Mouse (Mus musculus): ENCODE data around the gene Gm13693. TPM values are rescaled to one million over a fixed set of nuclear protein-coding genes. Genes with fewer than 3 reads are reported as not detected.
"Not testable (repeated sequence)": the region's sequence is repeated elsewhere in the genome, so short reads cannot be mapped to it uniquely, and the experiment has no call there.

Gene Gm13693
- polyA plus RNA-seq (2011; ENCODE audit: insufficient read length, low read depth, missing spikeins), result not detected in 2 replicates

GRCm38 (mm10) chr2:83961203-83961602 is at the start of gene Gm13693:
Gm13693 (plus strand) TSS chr2:83961503.
- H3K27ac ChIP-seq (ENCODE audit: insufficient read depth, low read length); H3K4me1 ChIP-seq (ENCODE audit: control insufficient read depth, insufficient read depth, low read length); H3K4me3 ChIP-seq (ENCODE audit: insufficient read depth, low read length): not testable (repeated sequence)

- Histone ChIP-seq H3K4me3 (ENCODE audit: insufficient read depth, low read length) (no peak overlapping the region), H3K4me1 (ENCODE audit: control insufficient read depth, insufficient read depth, low read length) (no peaks in the 10 kb centered on the region), H3K27ac (ENCODE audit: insufficient read depth, low read length) (no peak overlapping the region)
- TF ChIP-seq CTCF (IDR thresholded peaks at IDR 0.05; ENCODE audit: borderline replicate concordance, insufficient read depth, low read length), result no peak
- TF ChIP-seq POLR2A (IDR thresholded peaks at IDR 0.05; ENCODE audit: low read depth, low read length), result no peak
These were observed 31.7 kb upstream of the Gm13693 start for GRCm38 (mm10) chr2:83929478-83930088.

- Histone ChIP-seq H3K27ac (ENCODE audit: insufficient read depth, low read length) (no peak within 1 kb of the TSS), H3K4me1 (ENCODE audit: control insufficient read depth, insufficient read depth, low read length) (peaks cover 2% of the 10 kb centered on the region; the same call in 1 of the 2 replicates), H3K4me3 (ENCODE audit: insufficient read depth, low read length) (peak within 1 kb of the TSS; percentile 16)
- no peak for TF ChIP-seq CTCF (IDR thresholded peaks at IDR 0.05; ENCODE audit: borderline replicate concordance, insufficient read depth, low read length)
These were observed 20.4 kb upstream of the Gm13693 start, which contains the start of gene Zswim2 for GRCm38 (mm10) chr2:83940931-83941361. Zswim2 (minus strand) TSS chr2:83941228.

- Histone ChIP-seq H3K4me3 (ENCODE audit: insufficient read depth, low read length) (peak overlapping the region; percentile 16; the same call in 1 of the 2 replicates), H3K4me1 (ENCODE audit: control insufficient read depth, insufficient read depth, low read length) (peaks cover 2% of the 10 kb centered on the region; the same call in 1 of the 2 replicates), H3K27ac (ENCODE audit: insufficient read depth, low read length) (no peak overlapping the region)
- no peak for TF ChIP-seq CTCF (IDR thresholded peaks at IDR 0.05; ENCODE audit: borderline replicate concordance, insufficient read depth, low read length)
- no peak for TF ChIP-seq POLR2A (IDR thresholded peaks at IDR 0.05; ENCODE audit: low read depth, low read length)
These were observed 19.9 kb upstream of the Gm13693 start for GRCm38 (mm10) chr2:83941378-83941777.

GRCm38 (mm10) chr2:83941792-83942191 is 19.5 kb upstream of the Gm13693 start:
- Histone ChIP-seq H3K4me3 (ENCODE audit: insufficient read depth, low read length) (no peak overlapping the region), H3K27ac (ENCODE audit: insufficient read depth, low read length) (no peak overlapping the region), H3K4me1 (ENCODE audit: control insufficient read depth, insufficient read depth, low read length) (peaks cover 2% of the 10 kb centered on the region; the same call in 1 of the 2 replicates)
- no peak for TF ChIP-seq CTCF (IDR thresholded peaks at IDR 0.05; ENCODE audit: borderline replicate concordance, insufficient read depth, low read length)
- TF ChIP-seq POLR2A (IDR thresholded peaks at IDR 0.05; ENCODE audit: low read depth, low read length), result no peak

GRCm38 (mm10) chr2:83955393-83955792 is 5.9 kb upstream of the Gm13693 start, which contains the start of gene Gm13698:
Gm13698 (plus strand) TSS chr2:83955693.
- H3K4me3 ChIP-seq (ENCODE audit: insufficient read depth, low read length); H3K4me1 ChIP-seq (ENCODE audit: control insufficient read depth, insufficient read depth, low read length); H3K27ac ChIP-seq (ENCODE audit: insufficient read depth, low read length): not testable (repeated sequence)

GRCm38 (mm10) chr2:83967013-83967412 is 5.7 kb downstream of the Gm13693 start, which contains the start of gene Gm13695:
Gm13695 (plus strand) TSS chr2:83967313.
- H3K4me3 ChIP-seq (ENCODE audit: insufficient read depth, low read length); H3K4me1 ChIP-seq (ENCODE audit: control insufficient read depth, insufficient read depth, low read length); H3K27ac ChIP-seq (ENCODE audit: insufficient read depth, low read length): not testable (repeated sequence)

- H3K4me1 ChIP-seq (ENCODE audit: control insufficient read depth, insufficient read depth, low read length); H3K27ac ChIP-seq (ENCODE audit: insufficient read depth, low read length); H3K4me3 ChIP-seq (ENCODE audit: insufficient read depth, low read length): not testable (repeated sequence)
These were observed 11.5 kb downstream of the Gm13693 start, which contains the start of gene Gm13696 for GRCm38 (mm10) chr2:83972823-83973222. Gm13696 (plus strand) TSS chr2:83973123.

- H3K4me3 ChIP-seq (ENCODE audit: insufficient read depth, low read length); H3K4me1 ChIP-seq (ENCODE audit: control insufficient read depth, insufficient read depth, low read length); H3K27ac ChIP-seq (ENCODE audit: insufficient read depth, low read length): not testable (repeated sequence)
These were observed 17.3 kb downstream of the Gm13693 start, which contains the start of gene Gm13694 for GRCm38 (mm10) chr2:83978633-83979032. Gm13694 (plus strand) TSS chr2:83978933.

- H3K27ac ChIP-seq (ENCODE audit: insufficient read depth, low read length); H3K4me3 ChIP-seq (ENCODE audit: insufficient read depth, low read length): not testable (repeated sequence)
These were observed 23.1 kb downstream of the Gm13693 start, which contains the start of gene Gm13697 for GRCm38 (mm10) chr2:83984443-83984842. Gm13697 (plus strand) TSS chr2:83984743.

GRCm38 (mm10) chr2:83990253-83990652 is 28.9 kb downstream of the Gm13693 start, which contains the start of gene Gm13691:
Gm13691 (plus strand) TSS chr2:83990553.
- H3K27ac ChIP-seq (ENCODE audit: insufficient read depth, low read length); H3K4me3 ChIP-seq (ENCODE audit: insufficient read depth, low read length); H3K4me1 ChIP-seq (ENCODE audit: control insufficient read depth, insufficient read depth, low read length): not testable (repeated sequence)

More at GRCm38 (mm10) chr2:83984443-83984842, 23.1 kb downstream of the Gm13693 start, which contains the start of gene Gm13697:
- H3K4me1 ChIP-seq (ENCODE audit: control insufficient read depth, insufficient read depth, low read length), result not testable (repeated sequence)

GRCm38 (mm10) chr2:83993639-83994255 is 32.4 kb downstream of the Gm13693 start:
- not testable (repeated sequence) for H3K4me1 ChIP-seq (ENCODE audit: control insufficient read depth, insufficient read depth, low read length); H3K27ac ChIP-seq (ENCODE audit: insufficient read depth, low read length); H3K4me3 ChIP-seq (ENCODE audit: insufficient read depth, low read length)

GRCm38 (mm10) chr2:83994526-83994925 is 33.2 kb downstream of the Gm13693 start:
- not testable (repeated sequence) for H3K4me3 ChIP-seq (ENCODE audit: insufficient read depth, low read length); H3K4me1 ChIP-seq (ENCODE audit: control insufficient read depth, insufficient read depth, low read length); H3K27ac ChIP-seq (ENCODE audit: insufficient read depth, low read length)
